Mouse (Mus musculus): Measurements from ENCODE around the gene Haus8.
"Not testable (repeated sequence)": the region's sequence is repeated elsewhere in the genome, so short reads cannot be mapped to it uniquely, and the experiment has no call there.

Haus8 gene

DNA sequence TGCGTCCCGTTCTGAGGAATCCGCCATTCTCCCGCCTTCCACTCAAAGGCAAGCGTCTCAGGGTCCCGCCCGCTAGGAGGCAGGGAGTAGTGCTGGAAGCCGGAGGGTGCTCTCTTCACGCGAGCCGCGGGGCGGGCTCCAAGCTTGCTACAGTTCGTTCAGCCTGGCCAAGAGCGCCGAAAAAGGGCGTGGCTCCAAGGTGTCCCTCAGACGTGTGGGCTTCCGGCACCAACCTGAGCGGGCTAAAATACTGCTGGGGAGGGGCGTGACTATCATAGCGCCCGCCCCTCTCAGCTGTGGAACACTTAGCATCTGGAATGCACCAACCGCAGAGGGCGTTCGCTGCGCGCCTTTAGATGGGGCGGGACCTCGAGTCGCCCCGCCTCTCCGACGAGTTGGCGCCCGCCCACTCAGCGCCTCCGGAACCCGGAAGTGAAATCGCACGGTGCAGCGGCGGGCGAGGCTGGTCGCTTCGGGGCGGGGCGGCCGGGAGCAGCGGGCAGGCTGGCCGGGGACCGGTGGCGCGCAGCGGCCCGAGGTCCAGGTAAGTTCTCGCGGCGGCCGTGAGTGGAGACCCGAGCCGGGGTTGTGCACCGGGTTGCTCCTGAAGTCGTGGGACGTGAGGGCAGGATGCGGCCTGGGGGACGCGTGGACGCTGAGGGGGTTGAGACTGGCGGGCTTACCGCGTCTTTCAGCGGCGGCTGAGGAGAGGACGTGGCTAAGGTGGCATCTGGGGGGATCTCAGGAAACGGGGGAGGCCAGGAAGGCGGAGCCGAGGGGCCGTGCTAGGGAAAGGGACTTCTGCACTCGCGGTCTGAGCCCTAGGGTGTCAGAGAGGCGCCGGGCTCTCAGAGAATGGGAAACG lies at the start of gene Haus8, which contains the start of gene Myo9b:
TSS of gene Haus8 (minus strand) at position 649 of the 865 bp plus-strand sequence.
TSS of gene Myo9b (plus strand) at position 429 of the 865 bp plus-strand sequence.
- DNase-seq: peak; percentile 93 to 96

DNA sequence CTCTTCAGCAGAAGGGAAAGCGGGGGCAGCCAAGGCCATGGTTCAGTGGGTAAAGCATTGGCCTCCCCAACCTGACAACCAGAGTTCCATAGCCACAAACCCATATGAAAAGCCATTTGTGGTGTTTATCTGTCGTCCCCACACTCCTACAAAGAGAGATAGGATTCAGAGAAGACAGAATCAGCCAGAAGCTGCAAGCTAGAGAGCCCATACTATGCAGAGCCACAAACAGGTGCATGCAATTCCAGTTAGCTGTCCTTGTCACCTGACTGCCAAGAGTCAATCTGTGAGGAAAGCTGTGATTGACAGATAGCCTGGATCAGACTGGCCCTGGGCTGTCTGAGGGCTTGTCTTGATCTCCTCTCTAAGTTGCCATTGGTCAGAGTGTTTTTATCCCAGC lies 47.0 kb upstream of the Haus8 start:
- DNase-seq: not testable (repeated sequence)

DNA sequence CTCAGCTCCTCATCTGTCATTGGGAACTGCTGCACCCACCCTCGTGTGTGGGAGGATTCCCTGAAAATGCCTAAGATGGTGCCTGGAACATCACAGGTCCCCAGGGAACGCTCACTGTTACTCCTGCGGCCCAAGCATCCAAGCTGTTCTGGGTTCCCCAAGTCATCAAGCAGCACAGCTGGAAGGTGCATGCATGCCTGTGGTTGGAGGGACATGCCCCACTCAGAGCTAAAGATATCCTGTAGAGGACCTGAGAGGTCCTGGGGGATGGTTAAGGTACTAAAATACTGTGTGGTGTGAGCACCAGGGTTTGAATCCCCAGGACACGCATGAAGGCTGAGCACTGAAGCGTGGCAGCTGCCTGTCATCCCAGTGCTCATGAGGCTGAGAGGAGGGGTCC lies 45.9 kb upstream of the Haus8 start:
- DNase-seq: not testable (repeated sequence)

DNA sequence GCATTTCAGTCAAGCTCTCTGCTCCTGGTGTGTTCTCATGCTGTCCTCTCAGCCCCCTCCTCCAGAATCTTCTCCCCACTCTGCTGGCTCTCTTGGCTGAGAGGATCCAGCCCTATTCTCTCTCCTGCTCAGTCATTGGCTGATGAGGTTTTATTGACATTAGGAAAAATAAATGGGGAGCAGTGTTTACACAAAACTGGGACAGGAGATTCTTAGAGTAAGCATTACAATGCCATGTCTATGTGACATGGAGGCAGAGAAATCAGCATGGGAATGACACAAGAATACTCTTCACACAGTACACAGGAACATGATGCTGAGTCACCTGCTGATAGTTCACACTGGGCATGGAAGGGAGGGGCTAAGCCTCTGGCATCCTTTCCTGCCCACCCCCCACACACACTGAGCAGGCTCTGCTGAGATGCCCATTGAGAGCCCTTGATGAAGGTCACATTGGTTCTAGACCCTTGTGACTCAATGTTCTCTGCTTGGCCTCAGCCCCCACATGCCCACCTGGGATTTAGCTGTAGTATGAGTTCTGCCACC lies 43.8 kb upstream of the Haus8 start:
- no peak for DNase-seq

DNA sequence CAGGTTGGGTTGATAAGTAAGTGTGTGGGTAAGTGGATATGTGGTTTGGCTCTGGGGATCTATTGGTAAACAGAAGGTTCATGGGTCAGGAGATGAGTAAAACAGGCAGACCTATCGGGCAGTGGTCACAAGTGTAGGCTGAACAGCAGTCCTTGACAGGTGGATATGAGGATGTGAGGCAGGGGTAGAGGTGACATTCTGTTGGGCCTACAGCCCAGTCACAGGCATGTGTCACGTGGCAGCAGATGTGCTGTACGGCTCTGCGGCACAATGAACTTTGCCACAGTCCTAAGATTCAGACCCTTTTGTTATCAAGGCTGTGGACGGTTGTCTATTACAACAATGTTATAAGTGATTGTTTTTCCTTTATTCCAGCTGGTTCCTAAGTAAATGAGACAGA lies 43.2 kb upstream of the Haus8 start:
- no peak for DNase-seq

DNA sequence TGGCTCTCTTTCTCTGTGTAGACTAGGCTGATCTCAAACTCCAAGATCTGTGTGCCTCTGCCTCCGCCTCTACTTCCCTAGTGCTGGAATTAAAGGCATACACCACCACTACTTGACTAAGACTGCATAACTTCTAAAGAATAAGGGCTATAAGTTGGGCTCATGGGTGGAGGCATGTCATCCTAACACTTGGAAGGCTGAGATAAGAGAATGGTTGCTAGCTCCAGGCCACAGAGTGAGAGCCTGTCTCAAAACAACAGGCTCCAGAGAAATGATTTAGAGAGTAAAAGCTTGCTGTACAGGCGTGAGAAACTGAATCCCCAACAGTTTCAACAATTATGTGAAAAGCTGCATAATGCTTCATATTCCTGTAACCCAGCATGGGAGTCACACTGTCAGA lies 41.2 kb upstream of the Haus8 start:
- DNase-seq: no peak

DNA sequence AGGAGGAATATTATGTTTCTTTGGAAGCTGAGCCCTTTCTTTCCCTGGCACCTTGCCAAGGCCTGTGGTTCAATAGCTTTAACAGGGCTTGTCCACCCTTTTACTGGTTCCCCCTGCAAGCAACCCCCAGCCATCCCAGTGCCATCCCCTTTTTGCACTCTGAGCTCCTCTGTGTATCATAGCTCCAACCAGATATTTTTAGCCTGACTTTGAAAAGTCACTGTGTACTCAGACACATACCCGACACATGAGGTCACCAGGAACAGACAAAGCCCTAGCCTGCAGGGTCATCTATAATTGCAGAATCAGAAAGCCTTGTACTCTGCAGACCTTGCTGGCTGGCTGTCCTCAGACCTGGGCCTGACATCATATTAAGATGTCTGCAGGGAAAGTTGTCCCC lies 40.0 kb upstream of the Haus8 start:
- DNase-seq: peak; percentile 37 to 48

DNA sequence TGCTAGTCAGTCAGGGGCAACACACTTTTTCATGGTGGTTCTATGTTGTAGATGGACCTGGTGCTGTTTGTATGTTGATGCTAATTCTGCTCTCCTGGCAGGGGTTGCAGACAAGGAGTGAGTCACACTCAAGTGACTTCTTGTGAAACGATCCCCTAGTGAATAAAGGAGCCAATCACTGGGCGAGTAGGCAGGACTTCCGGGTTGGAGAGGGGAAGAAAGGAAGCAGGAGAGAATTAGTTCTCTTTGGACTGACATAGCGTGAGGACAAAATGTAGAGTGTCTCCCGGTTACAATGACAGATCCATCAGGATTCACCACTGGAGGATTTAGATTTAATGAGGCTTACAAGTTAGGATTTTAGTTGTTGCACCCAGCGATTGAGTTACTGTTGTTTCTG lies 37.7 kb upstream of the Haus8 start:
- no peak for DNase-seq

DNA sequence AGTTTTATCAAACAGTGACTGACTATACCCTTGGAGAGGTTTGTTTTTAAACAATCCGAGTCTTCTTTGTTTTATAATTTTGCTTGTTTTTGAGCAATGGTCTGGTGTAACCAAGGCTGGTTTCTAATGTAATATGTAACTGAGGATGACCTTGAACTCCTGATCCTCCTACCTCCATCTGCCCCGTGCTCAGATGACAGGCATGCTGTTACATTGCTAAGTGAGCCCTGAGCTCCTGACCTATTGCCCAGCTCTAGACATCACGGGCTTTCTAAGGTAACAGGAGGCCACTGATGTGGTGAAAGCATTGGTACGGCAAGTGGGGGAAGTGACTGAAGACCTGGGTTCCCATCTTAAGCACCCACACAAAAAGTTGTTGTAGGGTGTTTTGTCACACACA lies 35.2 kb upstream of the Haus8 start:
- no peak for DNase-seq

DNA sequence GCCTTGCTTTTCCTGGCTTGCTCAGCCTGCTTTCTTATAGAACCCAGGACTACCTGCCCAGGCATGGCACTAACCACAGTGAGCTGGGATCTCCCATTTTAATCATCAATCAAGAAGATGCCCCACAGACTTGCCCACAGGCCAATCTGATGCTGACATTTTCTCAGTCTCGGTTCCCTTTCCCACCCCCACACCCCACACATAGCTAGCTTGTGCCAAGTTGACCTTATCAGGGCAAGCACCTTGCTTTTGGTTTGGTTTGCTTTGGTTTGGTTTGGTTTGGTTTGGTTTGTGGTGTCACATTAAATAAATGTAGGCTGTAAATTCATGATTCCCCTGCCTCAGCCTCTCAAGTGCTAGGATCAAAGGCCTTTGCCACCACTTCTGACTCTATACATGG lies 34.6 kb upstream of the Haus8 start:
- no peak for DNase-seq

DNA sequence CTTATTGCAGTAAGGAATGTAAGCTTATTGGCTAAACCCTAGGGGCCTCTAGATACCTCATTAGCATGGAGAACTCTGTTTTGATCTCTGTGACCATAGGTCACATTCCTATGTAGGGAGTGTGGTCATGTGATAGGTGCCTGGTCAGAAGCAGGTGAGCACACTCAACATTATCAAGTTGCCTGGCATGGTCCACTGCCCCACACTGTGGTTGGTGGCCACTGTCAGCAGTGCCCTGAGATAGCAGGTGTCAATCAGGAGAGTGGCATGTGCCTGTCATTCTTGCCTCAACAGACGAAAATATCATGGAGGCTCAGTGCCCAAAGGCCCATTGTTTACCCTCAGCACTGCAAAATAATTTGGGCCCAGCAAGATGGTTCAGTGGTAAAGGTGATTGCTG lies 33.3 kb upstream of the Haus8 start:
- DNase-seq: no peak

DNA sequence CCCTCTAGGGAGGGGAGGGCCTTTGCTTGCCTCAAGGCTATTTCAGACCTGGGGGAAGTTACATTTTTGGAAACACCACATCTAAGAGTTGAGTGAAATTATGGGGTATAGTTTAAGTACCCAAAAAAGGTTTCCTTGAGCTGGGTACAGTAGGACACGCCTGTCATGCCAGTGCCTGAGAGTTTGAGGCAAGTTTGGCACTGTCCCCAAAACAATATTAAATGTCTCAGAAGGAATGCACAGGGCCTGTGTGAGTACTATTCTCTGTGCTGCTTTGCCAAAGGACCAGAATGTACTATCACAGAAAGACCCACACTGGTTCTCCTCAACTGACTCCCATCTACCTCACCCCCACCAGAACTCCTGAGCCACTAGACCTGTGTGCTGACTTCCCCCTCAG lies 30.9 kb upstream of the Haus8 start:
- DNase-seq: no peak

DNA sequence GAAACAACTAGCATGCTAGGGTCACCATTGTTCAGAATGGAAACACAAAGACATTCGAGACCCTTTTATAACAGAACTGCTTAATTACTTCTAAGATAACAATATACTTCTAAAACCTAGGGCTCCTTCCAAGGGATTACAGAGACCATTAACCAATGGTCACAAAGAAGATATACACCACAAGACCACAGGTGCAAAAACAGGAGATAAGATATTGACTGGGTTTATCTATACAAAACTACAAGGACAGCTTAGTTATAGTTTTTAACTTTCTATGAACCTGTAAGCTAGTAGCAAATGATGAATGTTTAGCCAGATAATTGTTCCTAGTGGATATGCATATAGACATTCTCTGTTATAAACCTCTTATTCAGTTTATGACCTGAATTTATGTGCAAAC lies 30.1 kb upstream of the Haus8 start:
- DNase-seq: no peak

DNA sequence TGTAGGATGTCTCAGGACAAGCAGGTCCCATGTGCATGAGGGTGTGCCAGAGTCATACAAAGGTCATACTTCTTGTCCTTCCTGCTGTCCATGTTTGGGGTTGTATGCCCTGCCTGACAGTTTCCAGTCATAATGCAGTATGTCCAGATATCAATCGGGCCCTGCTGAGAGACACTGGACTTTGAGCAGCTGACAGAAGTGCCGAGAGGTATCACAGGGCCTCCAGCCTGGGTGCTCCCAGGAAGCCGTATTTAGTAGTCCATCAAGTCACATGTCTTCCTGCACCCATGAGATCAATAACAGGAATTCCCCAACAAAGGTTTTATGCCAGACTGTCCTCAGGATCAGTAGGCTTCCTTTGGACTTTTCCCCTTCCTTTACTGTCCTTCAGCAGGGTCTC lies 27.0 kb upstream of the Haus8 start:
- no peak for DNase-seq

DNA sequence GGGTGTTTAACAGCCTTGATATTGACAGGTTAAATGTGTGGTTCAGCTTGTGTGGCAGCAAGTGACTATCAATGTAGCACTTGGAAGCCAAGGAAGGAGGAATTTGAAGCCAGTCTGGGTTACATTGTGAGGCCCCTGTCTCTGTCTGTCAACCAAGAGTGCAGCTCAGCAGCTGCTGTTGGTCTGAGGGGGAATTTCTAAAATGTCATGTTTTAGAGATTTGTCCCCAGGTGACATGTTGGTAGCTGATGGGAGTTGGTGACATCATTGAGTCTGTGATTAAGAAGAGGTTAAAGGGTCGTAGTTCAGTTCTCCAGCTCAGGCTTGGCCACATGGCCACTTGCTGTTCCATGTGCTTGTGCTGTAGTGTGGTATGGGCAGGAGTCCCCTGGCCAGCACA lies 24.7 kb upstream of the Haus8 start:
- DNase-seq: no peak

DNA sequence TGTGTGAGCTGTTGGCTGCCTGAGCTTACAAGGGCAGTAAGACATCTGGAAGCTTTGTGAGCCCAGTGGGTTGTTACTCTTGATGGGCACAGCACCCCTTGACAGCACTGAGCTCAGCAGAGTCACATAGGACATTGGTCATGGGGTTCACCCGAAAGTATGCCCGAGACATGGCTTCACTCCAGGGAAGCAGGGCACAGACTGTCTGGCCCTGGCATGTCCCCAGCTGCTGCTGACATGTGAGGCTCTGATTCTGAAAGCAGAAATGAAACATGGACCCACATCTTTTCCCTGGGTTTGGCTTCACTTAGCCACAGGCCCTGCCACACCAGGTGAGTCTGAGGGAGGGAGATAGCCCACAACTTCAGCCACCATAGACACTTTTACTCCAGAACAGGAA lies 24.1 kb upstream of the Haus8 start:
- DNase-seq: no peak

DNA sequence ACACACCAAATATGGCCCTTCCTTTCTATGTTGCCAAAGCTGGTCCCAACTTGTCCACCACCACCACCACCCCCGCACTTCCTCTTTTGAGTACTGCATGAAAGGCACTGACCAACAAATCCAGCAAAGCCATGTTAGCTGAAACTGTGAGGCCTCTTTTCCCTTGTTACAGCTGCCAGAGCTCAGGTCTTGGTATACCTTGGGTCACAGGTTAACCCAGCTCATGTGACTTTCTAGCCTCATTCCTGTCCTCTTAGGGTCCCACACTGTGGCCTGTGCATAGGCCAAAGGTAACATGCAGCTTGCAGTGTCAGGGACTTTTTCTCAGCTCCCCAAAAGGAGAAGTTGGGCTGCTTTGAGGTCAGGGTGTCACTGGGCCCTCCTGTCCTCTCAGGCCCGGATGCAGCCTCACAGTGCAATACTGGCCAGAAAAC lies 23.5 kb upstream of the Haus8 start:
- no peak for DNase-seq

DNA sequence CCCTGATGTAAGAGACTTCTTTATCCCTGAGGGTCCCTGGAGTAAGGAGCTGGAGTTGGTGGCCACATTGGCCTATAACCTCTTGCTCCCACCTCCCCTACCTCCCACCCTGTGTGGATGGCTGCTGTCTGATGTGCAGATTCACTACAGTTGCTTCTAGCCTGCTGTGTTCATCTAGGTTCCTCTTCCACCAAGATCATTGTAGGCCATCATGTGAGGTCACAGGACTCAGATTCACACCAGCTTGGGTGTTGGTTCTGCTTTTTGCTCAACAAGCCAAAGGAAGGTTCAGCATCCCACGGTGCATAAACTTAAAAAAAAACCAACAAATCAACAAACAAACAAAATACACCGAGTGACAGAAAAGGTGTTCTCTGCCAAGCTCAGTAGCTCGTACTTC lies 21.2 kb upstream of the Haus8 start:
- DNase-seq: not testable (repeated sequence)

DNA sequence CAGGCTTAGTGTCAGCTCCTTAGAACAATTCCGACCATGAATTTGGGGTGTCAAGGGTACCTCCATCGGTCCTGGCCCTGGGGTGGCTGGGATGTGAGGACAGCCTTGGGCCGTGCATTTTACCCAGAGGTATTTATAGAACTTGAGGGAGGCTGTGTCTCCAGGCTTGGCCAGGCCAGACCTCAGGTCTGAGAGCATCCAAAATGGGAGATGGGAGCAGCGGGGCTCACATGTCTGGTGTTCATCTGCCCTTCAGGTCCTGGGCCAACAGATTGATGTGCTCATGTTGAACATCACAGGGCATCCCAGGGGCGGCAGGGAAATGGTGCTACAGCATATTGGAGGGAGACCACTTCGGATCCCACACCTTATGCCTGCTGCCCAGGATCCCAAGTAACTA lies 18.6 kb upstream of the Haus8 start:
- no peak for DNase-seq

DNA sequence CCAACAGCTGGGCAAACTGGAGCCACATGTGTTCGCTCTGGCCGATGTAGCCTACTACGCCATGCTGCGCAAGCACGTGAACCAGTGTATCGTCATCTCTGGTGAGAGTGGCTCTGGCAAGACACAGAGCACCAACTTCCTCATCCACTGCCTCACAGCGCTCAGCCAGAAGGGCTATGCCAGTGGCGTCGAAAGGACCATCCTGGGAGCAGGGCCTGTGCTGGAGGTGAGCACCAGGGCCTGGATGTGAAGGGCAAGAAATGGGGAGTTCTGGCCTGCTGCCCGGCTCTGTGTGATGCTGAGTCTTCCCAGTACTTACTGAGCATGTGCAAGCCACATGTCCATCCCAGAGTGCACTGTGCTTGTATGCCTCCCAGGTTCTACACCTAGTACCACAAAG lies 18.2 kb upstream of the Haus8 start:
- no peak for DNase-seq

DNA sequence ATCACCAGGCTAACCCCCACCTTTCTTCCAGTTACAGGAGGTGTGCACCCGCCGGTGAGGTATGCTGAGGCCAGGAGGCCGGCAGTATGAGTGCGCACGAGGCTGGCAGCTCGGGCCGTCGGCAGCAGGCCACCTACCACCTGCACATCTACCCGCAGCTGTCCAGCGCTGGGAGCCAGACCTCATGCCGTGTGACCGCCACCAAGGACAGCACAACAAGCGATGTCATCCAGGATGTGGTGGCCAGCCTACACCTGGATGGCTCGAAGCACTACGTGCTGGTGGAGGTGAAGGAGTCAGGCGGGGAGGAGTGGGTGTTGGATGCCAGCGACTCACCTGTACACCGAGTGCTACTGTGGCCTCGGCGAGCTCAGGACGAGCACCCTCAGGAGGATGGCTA lies 17.5 kb upstream of the Haus8 start:
- DNase-seq: no peak

DNA sequence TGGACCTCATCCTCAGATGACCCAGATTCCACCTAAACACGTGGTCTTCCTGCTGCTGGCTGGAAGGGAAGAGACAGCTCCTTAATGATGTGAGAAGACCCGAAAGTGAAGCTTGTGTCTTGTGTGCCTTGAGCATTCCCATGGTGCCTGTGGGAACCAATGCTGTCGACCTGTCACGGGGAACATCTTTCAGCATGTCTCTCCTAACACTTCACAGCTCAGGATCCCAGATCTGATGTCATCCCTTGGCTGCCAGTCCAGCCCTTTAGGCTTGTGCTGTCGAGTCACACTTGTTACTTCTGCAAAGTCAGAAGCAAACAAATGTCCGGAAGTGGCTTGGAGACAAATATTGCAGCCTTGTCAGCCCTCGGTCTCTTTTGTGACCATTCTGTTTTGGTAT lies 16.4 kb upstream of the Haus8 start:
- DNase-seq: no peak

DNA sequence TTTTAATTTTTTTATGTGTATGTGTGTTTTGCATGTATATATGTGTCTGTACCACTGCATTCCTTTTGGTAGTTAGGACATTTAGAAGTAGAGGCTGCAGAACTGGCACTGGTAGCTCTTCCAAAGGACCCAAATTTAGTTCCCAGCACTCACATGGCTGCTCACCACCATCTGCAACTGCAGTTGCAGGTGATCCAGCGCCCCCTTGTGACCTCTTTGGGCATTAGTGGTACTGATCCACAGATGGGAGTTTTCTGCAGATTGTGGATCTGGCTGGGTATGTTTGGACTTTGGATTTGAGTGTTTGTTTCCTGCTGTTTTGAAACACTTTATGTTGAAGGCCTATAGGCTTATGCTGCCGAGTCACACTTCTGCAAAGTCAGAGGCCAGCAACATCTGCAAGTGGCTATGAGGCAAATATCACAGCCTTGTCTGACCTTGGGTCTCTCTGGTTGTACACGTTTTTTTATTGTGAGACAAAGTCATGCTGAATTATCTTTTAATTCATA lies 15.8 kb upstream of the Haus8 start:
- DNase-seq: peak in 1 of 2 experiments; percentile 30

DNA sequence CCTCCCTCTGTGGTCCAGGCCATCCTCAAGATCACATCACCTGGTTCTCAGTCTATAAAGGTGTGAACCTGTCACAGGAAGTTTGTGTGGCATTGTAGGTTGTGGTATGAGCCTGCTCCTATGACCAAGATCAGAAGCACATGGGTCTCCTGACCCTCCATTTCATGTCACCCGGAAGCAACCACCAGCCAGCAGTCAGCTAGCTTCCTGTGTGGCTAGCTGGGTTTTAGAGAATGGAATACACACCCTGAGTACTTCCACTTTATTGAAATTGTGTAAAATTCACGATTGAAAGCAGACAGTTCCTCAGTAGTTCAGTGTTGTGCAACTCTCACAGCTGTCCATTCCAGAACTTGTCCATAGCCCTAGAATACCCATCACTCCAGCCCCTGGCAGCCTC lies 13.5 kb upstream of the Haus8 start:
- DNase-seq: not testable (repeated sequence)
